Mouse (Mus musculus) limb, embryonic 13.5 days (tissue): Measurements from ENCODE around the gene Gnas. TPM values are rescaled to one million over a fixed set of nuclear protein-coding genes. Genes with fewer than 3 reads are reported as not detected.
"Not testable (repeated sequence)": the region's sequence is repeated elsewhere in the genome, so short reads cannot be mapped to it uniquely, and the experiment has no call there.

Experiments used
- ATAC-seq: fragments of 200-750 bp; cut with Nextera tagmentation; 2 replicates; pipeline ENCODE4 v1.8.0; 2017; ENCODE audit warnings: low read depth, moderate number of reproducible peaks, moderate TSS enrichment; ENCODE audit not compliant: low FRiP score
- H3K27ac ChIP-seq: fragments of 300-500 bp; sonication (generic); 2 replicates; pipeline ENCODE4 v1.5.1; 2015; ENCODE audit warnings: inconsistent platforms, mild to moderate bottlenecking, moderate library complexity
- H3K27me3 ChIP-seq: fragments of 300-500 bp; sonication (generic); 2 replicates; pipeline ENCODE4 v1.6.1; 2015; ENCODE audit warnings: mild to moderate bottlenecking, inconsistent platforms
- H3K36me3 ChIP-seq: fragments of 300-500 bp; sonication (generic); 2 replicates; pipeline ENCODE4 v1.6.1; 2015; ENCODE audit warnings: inconsistent platforms, mild to moderate bottlenecking, moderate library complexity
- H3K4me1 ChIP-seq: fragments of 300-500 bp; sonication (generic); 2 replicates; pipeline ENCODE4 v1.6.1; 2015; ENCODE audit warnings: inconsistent platforms
- H3K4me2 ChIP-seq: fragments of 300-500 bp; sonication (generic); replicated peaks from 2 replicates; pipeline ENCODE4 v1.6.1; 2015; ENCODE audit warnings: inconsistent platforms, mild to moderate bottlenecking, moderate library complexity
- H3K4me3 ChIP-seq: fragments of 300-500 bp; sonication (generic); 2 replicates; pipeline ENCODE4 v1.5.1; 2015; ENCODE audit warnings: moderate library complexity, mild to moderate bottlenecking, inconsistent platforms
- H3K9ac ChIP-seq: fragments of 300-500 bp; sonication (generic); 2 replicates; pipeline ENCODE4 v1.6.1; 2015; ENCODE audit warnings: mild to moderate bottlenecking, inconsistent platforms
- H3K9me3 ChIP-seq: fragments of 300-500 bp; sonication (generic); 2 replicates; pipeline ENCODE4 v1.6.1; 2016; ENCODE audit warnings: inconsistent platforms
- WGBS: fragments of 180-500 bp; shearing (Covaris S2); methylation state at CpG from one replicate; pipeline ENCODE4 v1.1.7; 2015; 5-methylcytosine and 5-hydroxymethylcytosine counted together
- polyA plus RNA-seq: library from polyadenylated mRNA; unstranded; fragments of >200 nt; fragmentation: Nextera tagmentation; extraction: Ambion mirVana; gene quantifications from 2 replicates; pipeline ENCODE4 v1.2.1, GENCODE M21; 2015

Gene Gnas
- polyA plus RNA-seq, 1 experiment from 2014 or later: 1,947 TPM

GRCm38 (mm10) chr2:174311613-174312012 lies 27.5 kb downstream of the Gnas start:
- WGBS: 72% methylated on average over 1 of the region's 1 CpGs
- H3K9me3 ChIP-seq: no peaks in the 10 kb centered on the region
- no peak for ATAC-seq
- H3K4me2 ChIP-seq: no peak overlapping the region
- H3K4me1 ChIP-seq: peaks cover 14% of the 10 kb centered on the region
- no peak overlapping the region for H3K9ac ChIP-seq
- H3K36me3 ChIP-seq: no peaks in the 10 kb centered on the region
- no peak overlapping the region for H3K4me3 ChIP-seq
- peak overlapping the region; percentile 33; the same call in 1 of the 2 replicates for H3K27ac ChIP-seq
- H3K27me3 ChIP-seq: peaks cover 10% of the 10 kb centered on the region; the same call in 1 of the 2 replicates

GRCm38 (mm10) chr2:174312118-174312647 lies 28.1 kb downstream of the Gnas start:
- H3K9me3 ChIP-seq: no peaks in the 10 kb centered on the region
- H3K4me3 ChIP-seq: no peak overlapping the region
- H3K36me3 ChIP-seq: no peaks in the 10 kb centered on the region
- peaks cover 8% of the 10 kb centered on the region; the same call in 1 of the 2 replicates for H3K27me3 ChIP-seq
- H3K4me2 ChIP-seq: no peak overlapping the region
- peaks cover 14% of the 10 kb centered on the region for H3K4me1 ChIP-seq
- 36% methylated on average over 4 of the region's 4 CpGs for WGBS
- no peak overlapping the region for H3K27ac ChIP-seq
- no peak overlapping the region for H3K9ac ChIP-seq
- peak; percentile 69; the same call in 1 of the 2 replicates for ATAC-seq

- H3K4me2 ChIP-seq: no peak overlapping the region
- H3K9me3 ChIP-seq: no peaks in the 10 kb centered on the region
- H3K27ac ChIP-seq: no peak overlapping the region
- no peak for ATAC-seq
- WGBS: 87% methylated on average over 2 of the region's 2 CpGs
- 0 out of 2 replicates have a peak, but pooled peaks cover 5% of the 10 kb centered on the region for H3K27me3 ChIP-seq
- no peak overlapping the region for H3K4me3 ChIP-seq
- no peaks in the 10 kb centered on the region for H3K36me3 ChIP-seq
- H3K4me1 ChIP-seq: peaks cover 14% of the 10 kb centered on the region
- H3K9ac ChIP-seq: no peak overlapping the region
Observed at GRCm38 (mm10) chr2:174312661-174313060, 28.5 kb downstream of the Gnas start.

GRCm38 (mm10) chr2:174315445-174315844 lies 31.3 kb downstream of the Gnas start:
- not testable (repeated sequence) for H3K4me2 ChIP-seq, H3K9ac ChIP-seq, H3K27me3 ChIP-seq, H3K9me3 ChIP-seq, ATAC-seq, H3K36me3 ChIP-seq, H3K27ac ChIP-seq, H3K4me3 ChIP-seq
- H3K4me1 ChIP-seq: peaks cover 14% of the 10 kb centered on the region

- no peak overlapping the region for H3K4me3 ChIP-seq
Observed at GRCm38 (mm10) chr2:174316661-174317060, 32.5 kb downstream of the Gnas start.

GRCm38 (mm10) chr2:174325989-174326388 lies 41.9 kb downstream of the Gnas start:
- Histone ChIP-seq H3K27ac (no peak overlapping the region), H3K4me1 (peaks cover 17% of the 10 kb centered on the region), H3K9me3 (peaks cover 4% of the 10 kb centered on the region; the same call in 1 of the 2 replicates), H3K4me2 (peak overlapping the region; percentile 80; the same call in 1 of the 2 replicates), H3K9ac (no peak overlapping the region), H3K4me3 (no peak overlapping the region), H3K27me3 (no peaks in the 10 kb centered on the region), H3K36me3 (peaks cover 20% of the 10 kb centered on the region)
- WGBS: 56% methylated on average over 4 of the region's 4 CpGs
- no peak for ATAC-seq

More at GRCm38 (mm10) chr2:174316661-174317060, 32.5 kb downstream of the Gnas start:
- WGBS: 80% methylated on average over 9 of the region's 9 CpGs
- Histone ChIP-seq H3K27me3 (no peaks in the 10 kb centered on the region), H3K9ac (no peak overlapping the region), H3K36me3 (no peaks in the 10 kb centered on the region), H3K9me3 (no peaks in the 10 kb centered on the region), H3K4me2 (no peak overlapping the region), H3K4me1 (peaks cover 7% of the 10 kb centered on the region), H3K27ac (no peak overlapping the region)
- no peak for ATAC-seq

- ATAC-seq: no peak
- 56% methylated on average over 8 of the region's 8 CpGs for WGBS
- H3K4me3 ChIP-seq: peak overlapping the region; percentile 97
- peaks cover 20% of the 10 kb centered on the region for H3K36me3 ChIP-seq
- peak overlapping the region; percentile 100; the same call in 1 of the 2 replicates for H3K9ac ChIP-seq
- peak overlapping the region; percentile 80 for H3K4me2 ChIP-seq
- H3K9me3 ChIP-seq: peaks cover 4% of the 10 kb centered on the region; the same call in 1 of the 2 replicates
- no peak overlapping the region for H3K27ac ChIP-seq
- no peaks in the 10 kb centered on the region for H3K27me3 ChIP-seq
- peaks cover 17% of the 10 kb centered on the region for H3K4me1 ChIP-seq
Observed at GRCm38 (mm10) chr2:174326481-174326880, 42.4 kb downstream of the Gnas start.

GRCm38 (mm10) chr2:174327295-174327981 lies 43.3 kb downstream of the Gnas start:
- Histone ChIP-seq H3K9ac (peak overlapping the region; percentile 100), H3K36me3 (peaks cover 20% of the 10 kb centered on the region), H3K4me3 (peak overlapping the region; percentile 97), H3K27me3 (no peaks in the 10 kb centered on the region), H3K4me1 (peaks cover 26% of the 10 kb centered on the region), H3K4me2 (peak overlapping the region; percentile 80), H3K9me3 (peaks cover 4% of the 10 kb centered on the region; the same call in 1 of the 2 replicates), H3K27ac (peak overlapping the region; percentile 100; the same call in 1 of the 2 replicates)
- WGBS: 51% methylated on average over 64 of the region's 64 CpGs
- peak; percentile 38 for ATAC-seq

GRCm38 (mm10) chr2:174328358-174328905 lies 44.3 kb downstream of the Gnas start:
- 50% methylated on average over 46 of the region's 46 CpGs for WGBS
- Histone ChIP-seq H3K27ac (peak overlapping the region; percentile 100), H3K4me2 (peak overlapping the region; percentile 80), H3K9me3 (peaks cover 4% of the 10 kb centered on the region; the same call in 1 of the 2 replicates), H3K4me3 (peak overlapping the region; percentile 97), H3K36me3 (peaks cover 15% of the 10 kb centered on the region; the same call in 1 of the 2 replicates), H3K9ac (peak overlapping the region; percentile 100), H3K27me3 (no peaks in the 10 kb centered on the region), H3K4me1 (peaks cover 35% of the 10 kb centered on the region)
- ATAC-seq: no peak

GRCm38 (mm10) chr2:174328926-174329662 lies 45.0 kb downstream of the Gnas start:
- Histone ChIP-seq H3K4me3 (peak overlapping the region; percentile 97), H3K4me2 (peak overlapping the region; percentile 80), H3K9ac (peak overlapping the region; percentile 100), H3K27ac (peak overlapping the region; percentile 100), H3K4me1 (peaks cover 42% of the 10 kb centered on the region), H3K9me3 (peaks cover 4% of the 10 kb centered on the region; the same call in 1 of the 2 replicates), H3K27me3 (no peaks in the 10 kb centered on the region), H3K36me3 (peaks cover 17% of the 10 kb centered on the region)
- 35% methylated on average over 56 of the region's 58 CpGs for WGBS
- peak; percentile 13; the same call in 1 of the 2 replicates for ATAC-seq

- Histone ChIP-seq H3K4me3 (peak overlapping the region; percentile 97), H3K4me2 (peak overlapping the region; percentile 80), H3K27me3 (no peaks in the 10 kb centered on the region), H3K9me3 (peaks cover 4% of the 10 kb centered on the region; the same call in 1 of the 2 replicates), H3K9ac (peak overlapping the region; percentile 100), H3K36me3 (peaks cover 26% of the 10 kb centered on the region), H3K27ac (peak overlapping the region; percentile 100), H3K4me1 (peaks cover 51% of the 10 kb centered on the region)
- WGBS: under 1% methylated on average over 74 of the region's 131 CpGs
- ATAC-seq: peak; percentile 88
Observed at GRCm38 (mm10) chr2:174329663-174330615, 45.8 kb downstream of the Gnas start.
